Mouse (Mus musculus) urinary bladder, postnatal 14 days (tissue): ENCODE measurements around the gene Xab2.
A peak's percentile ranks its signal among the peaks of the same experiment; 100 is the strongest.

Source experiments
- DNase-seq: peaks from one replicate; pipeline ENCODE4 v3.0.0; 2021; ENCODE audit warnings: low spot score

The Xab2 gene

GRCm38 (mm10) chr8:3621199-3621970 is at the start of gene Xab2, which contains the start of gene Pet100:
Gene Xab2, minus strand, starts transcription at chr8:3621316.
Gene Pet100, plus strand, starts transcription at chr8:3621548.
- DNase-seq, result peak; percentile 98

DNA sequence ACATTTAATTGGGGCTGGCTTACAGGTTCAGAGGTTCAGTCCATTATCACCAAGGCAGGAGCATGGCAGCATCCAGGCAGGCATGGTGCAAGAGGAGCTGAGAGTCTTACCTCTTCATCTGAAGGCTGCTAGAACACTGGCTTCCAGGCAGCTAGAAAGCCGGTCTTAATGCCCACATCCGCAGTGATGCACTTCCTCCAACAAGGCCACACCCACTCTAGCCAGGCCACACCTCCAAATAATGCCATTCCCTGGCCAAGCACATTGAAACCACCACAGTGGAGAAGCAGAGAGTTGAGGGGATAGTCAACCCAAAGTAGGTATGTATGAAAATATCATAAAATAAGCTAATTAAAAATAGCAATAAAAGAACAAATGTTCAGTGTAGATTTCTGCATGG is 49.3 kb upstream of the Xab2 start:
- no peak for DNase-seq

GRCm38 (mm10) chr8:3665507-3665906 is 44.4 kb upstream of the Xab2 start, which contains the start of gene Mcemp1:
Gene Mcemp1, plus strand, starts transcription at chr8:3665754.
- DNase-seq, result no peak

DNA sequence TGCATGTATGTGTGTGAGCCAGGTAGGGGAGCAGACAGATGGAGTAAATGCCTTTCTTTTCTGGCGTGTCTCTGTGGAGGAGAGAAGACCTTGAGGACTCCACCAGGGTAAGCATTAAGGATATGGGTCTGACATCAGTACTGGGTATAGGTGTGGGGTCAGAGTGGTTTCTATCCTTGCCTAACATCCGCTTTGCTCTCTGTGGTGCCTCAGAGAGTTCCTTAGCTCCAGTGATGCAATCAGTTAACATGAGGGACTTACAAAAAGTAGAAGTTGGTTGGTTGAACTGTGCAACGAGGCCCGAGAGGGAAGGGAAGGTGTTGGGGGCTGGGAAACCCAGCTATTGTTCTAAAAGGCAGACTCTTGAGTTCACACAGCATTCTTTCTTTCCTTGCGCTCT is 43.3 kb upstream of the Xab2 start:
- DNase-seq, result no peak

- no peak for DNase-seq
Observed at GRCm38 (mm10) chr8:3660889-3661288, 39.8 kb upstream of the Xab2 start.

- peak; percentile 26 for DNase-seq
Observed at GRCm38 (mm10) chr8:3656725-3657381, 35.7 kb upstream of the Xab2 start.

- no peak for DNase-seq
Observed at GRCm38 (mm10) chr8:3655526-3655925, 34.4 kb upstream of the Xab2 start, which contains the start of gene Retn. Gene Retn, plus strand, starts transcription at chr8:3655770.

DNA sequence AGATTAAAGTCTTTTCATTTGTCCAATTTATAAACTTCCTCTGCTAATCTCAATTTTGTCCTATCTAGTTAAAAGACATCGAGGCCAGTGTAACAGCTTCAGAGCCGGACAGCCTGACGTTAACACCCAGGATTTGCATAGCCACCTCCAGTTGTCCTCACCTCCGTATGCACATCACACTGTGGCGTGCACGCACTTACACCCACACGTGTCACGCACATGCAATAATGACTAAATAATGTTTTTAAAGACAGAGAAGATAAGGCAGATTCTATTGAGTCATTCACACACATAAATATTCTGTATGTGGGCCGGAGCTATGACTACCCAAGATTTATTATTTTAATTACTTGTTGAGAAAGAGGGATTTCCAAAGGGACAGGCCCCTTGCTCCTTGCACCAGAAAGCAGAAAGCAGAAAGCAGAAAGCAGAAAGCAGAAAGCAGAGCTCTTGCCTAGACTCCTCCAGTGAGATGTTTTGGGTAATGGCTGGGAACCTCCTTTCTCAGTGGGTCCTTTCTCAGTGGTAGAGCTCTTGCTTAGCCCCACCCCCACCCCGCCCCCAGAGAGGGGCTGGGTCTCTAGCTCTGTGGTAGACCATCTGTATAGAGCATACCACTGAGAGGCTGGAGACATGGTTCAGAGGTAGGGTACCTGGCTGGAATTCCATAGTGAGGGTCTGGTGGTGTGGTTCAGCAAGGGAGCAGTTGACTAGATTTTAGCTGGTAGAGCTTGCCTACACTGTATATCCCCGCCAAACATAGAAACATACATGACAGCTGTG is 33.8 kb upstream of the Xab2 start:
- no peak for DNase-seq

GRCm38 (mm10) chr8:3652845-3653244 is 31.7 kb upstream of the Xab2 start:
- no peak for DNase-seq

- no peak for DNase-seq
Observed at GRCm38 (mm10) chr8:3648990-3649389, 27.9 kb upstream of the Xab2 start.

DNA sequence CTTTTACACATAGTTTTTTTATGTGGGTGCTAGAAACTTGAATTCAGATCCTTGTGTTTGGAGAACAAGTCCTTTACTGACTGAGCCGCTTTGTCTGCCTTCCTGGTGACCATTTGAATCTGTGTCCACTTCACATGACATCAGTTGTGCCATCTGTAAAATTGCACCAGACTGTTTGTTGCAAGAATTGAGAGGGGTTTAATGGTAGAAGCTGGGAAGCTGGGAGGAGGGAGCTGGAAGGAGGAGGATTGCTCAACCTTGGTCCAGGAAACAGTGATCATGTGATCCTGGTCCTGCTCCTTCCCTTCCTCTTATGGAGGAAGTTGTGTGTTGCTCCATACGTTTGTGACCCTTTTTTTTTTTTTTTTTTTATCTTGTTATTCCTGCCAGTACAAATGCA is 27.2 kb upstream of the Xab2 start:
- no peak for DNase-seq

GRCm38 (mm10) chr8:3647561-3647960 is 26.4 kb upstream of the Xab2 start:
- DNase-seq, result no peak

GRCm38 (mm10) chr8:3646824-3647531 is 25.9 kb upstream of the Xab2 start:
- DNase-seq, result no peak

- DNase-seq, result peak; percentile 65
Observed at GRCm38 (mm10) chr8:3645804-3646203, 24.7 kb upstream of the Xab2 start.

GRCm38 (mm10) chr8:3631478-3631875 is 10.4 kb upstream of the Xab2 start:
- DNase-seq, result peak; percentile 48

- DNase-seq, result peak; percentile 90
Observed at GRCm38 (mm10) chr8:3630647-3631477, 9.7 kb upstream of the Xab2 start, which contains the start of gene Stxbp2. Gene Stxbp2, plus strand, starts transcription at chr8:3630955.

- DNase-seq, result peak; percentile 36
Observed at GRCm38 (mm10) chr8:3628014-3628413, 6.9 kb upstream of the Xab2 start.

GRCm38 (mm10) chr8:3626971-3627370 is 5.9 kb upstream of the Xab2 start:
- DNase-seq, result no peak

GRCm38 (mm10) chr8:3625445-3625844 is 4.3 kb upstream of the Xab2 start, which contains the start of gene Pcp2:
Gene Pcp2, minus strand, starts transcription at chr8:3625545.
- DNase-seq, result no peak

DNA sequence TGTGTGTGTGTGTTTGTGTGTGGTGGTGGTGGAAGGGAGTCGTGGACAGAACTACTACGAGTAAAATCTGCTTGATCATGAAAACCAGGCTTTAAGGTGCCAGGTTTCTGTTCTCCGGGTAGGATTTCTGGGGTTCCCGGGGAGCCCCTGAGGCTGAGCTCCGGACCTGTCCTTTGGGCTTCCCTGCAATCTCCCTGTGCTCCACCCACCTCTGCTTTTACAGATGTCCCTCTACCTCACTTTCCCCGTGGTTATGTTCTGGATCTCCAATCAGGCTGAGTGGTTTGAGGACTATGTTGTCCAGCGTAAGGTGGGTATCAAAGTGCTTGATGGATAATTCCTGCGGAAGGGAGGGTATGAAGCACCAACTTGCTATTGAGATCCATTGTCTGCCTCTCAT is 1.0 kb upstream of the Xab2 start:
- no peak for DNase-seq

- DNase-seq, result peak; percentile 64
Observed at GRCm38 (mm10) chr8:3609816-3610150, 11.3 kb downstream of the Xab2 start.
